Mouse (Mus musculus) heart, postnatal 0 days (tissue): ENCODE measurements around the gene Arntl. TPM values are rescaled to one million over a fixed set of nuclear protein-coding genes. Genes with fewer than 3 reads are reported as not detected.

ENCODE experiments used
- ATAC-seq: fragments of 200-750 bp; cut with Nextera tagmentation; 2 replicates; pipeline ENCODE4 v1.8.0; 2017; ENCODE audit warnings: low read depth, moderate number of reproducible peaks, moderate library complexity; ENCODE audit not compliant: insufficient read depth
- DNase-seq: peaks from one replicate; pipeline ENCODE4 v3.0.0-alpha.2; 2016; ENCODE audit warnings: low spot score
- H3K27ac ChIP-seq: fragments of 300-500 bp; sonication (generic); 2 replicates; pipeline ENCODE4 v1.5.1; 2014; ENCODE audit warnings: low read depth, mild to moderate bottlenecking
- H3K27me3 ChIP-seq: fragments of 300-500 bp; sonication (generic); 2 replicates; pipeline ENCODE4 v1.6.1; 2014; ENCODE audit warnings: low read length, mixed read lengths; ENCODE audit not compliant: control insufficient read depth, insufficient read depth
- H3K36me3 ChIP-seq: fragments of 300-500 bp; sonication (generic); replicated peaks from 2 replicates; pipeline ENCODE4 v1.6.1; 2014; ENCODE audit warnings: low read length, mixed read lengths; ENCODE audit not compliant: control insufficient read depth, insufficient read depth
- H3K4me1 ChIP-seq: fragments of 300-500 bp; sonication (generic); 2 replicates; pipeline ENCODE4 v1.6.1; 2014; ENCODE audit warnings: antibody characterized with exemption; ENCODE audit not compliant: control insufficient read depth, insufficient read depth
- H3K4me2 ChIP-seq: fragments of 300-500 bp; sonication (generic); 2 replicates; pipeline ENCODE4 v1.6.1; 2014; ENCODE audit warnings: low read depth, mild to moderate bottlenecking, low read length, moderate library complexity
- H3K4me3 ChIP-seq: fragments of 300-500 bp; sonication (generic); 2 replicates; pipeline ENCODE4 v1.5.1; 2014; ENCODE audit warnings: low read depth, low read length
- H3K9ac ChIP-seq: fragments of 300-500 bp; sonication (generic); replicated peaks from 2 replicates; pipeline ENCODE4 v1.6.1; 2014; ENCODE audit warnings: low read depth, low read length, mixed read lengths
- H3K9me3 ChIP-seq: fragments of 300-500 bp; sonication (generic); replicated peaks from 2 replicates; pipeline ENCODE4 v1.6.1; 2016; ENCODE audit warnings: low read length; ENCODE audit not compliant: control insufficient read depth
- CTCF ChIP-seq: IDR thresholded peaks from 2 replicates; pipeline ENCODE4 v1.5.1; 2016; ENCODE audit warnings: antibody characterized with exemption, control low read depth, low read depth
- EP300 ChIP-seq: IDR thresholded peaks from 2 replicates; pipeline ENCODE4 v1.6.1; 2016; ENCODE audit warnings: antibody characterized with exemption, low read depth
- WGBS: fragments of 180-500 bp; shearing (Covaris S2); extraction: QIAGEN DNeasy Blood & Tissue Kit; methylation state at CpG from one replicate; pipeline ENCODE4 v1.1.7; 2014; 5-methylcytosine and 5-hydroxymethylcytosine counted together
- polyA plus RNA-seq: library from polyadenylated mRNA; unstranded; fragments of >200 nt; fragmentation: Nextera tagmentation; extraction: Ambion mirVana; gene quantifications from 2 replicates; pipeline ENCODE4 v1.2.1, GENCODE M21; 2015
- total RNA-seq: library from RNA; depleted of rRNA; stranded (reverse); fragments of >200 nt; gene quantifications from 2 replicates; pipeline ENCODE4 v1.2.3, GENCODE M21; 2014; ENCODE audit warnings: low replicate concordance

Gene Arntl
- total and polyA plus RNA-seq, 2 experiments from 2014 or later, result 4.6 to 9.3 TPM

DNA sequence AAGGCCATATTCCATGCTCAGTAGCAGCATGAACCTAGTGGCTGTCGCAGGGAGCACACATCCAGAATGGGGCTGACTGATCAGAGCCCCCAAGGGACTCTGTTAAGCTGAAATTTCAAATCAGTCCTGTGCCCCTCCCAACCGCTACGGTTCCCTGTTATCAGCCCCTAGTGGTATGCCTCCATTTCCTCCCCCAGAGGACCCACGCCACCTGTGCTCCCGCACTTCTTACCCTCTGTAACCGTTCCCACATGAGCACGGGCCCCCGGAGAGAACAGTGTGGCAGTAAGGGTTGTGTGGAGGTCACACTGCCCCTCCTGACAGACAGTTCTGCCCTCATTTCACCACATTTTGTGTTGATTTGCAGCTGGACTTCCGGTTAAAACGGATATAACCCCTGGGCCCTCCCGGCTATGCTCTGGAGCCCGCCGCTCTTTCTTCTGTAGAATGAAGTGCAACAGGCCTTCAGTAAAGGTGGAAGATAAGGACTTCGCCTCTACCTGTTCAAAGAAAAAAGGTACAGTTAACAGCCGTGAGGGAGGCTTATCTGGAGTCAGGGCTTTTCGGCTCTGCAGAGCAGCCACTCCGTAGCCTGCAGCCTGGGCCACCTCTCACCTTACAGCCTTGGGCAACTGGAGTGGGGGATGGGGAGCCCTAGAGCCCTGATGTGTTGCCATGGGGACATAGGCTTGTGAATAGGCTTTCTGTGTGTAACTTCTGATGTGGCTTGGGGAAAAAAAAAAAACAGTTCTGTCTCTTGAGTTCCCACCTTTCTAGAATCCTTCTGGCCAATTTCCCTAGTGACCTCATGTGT, 88.0 kb downstream of the Arntl start:
- TF ChIP-seq EP300 (no peak), CTCF (no peak)
- DNase-seq (no peak), ATAC-seq (no peak; the same call in 1 of the 2 replicates)
- Histone ChIP-seq H3K27me3 (no peaks in the 10 kb centered on the region), H3K36me3 (peaks cover 56% of the 10 kb centered on the region), H3K9me3 (no peaks in the 10 kb centered on the region), H3K9ac (no peak overlapping the region), H3K27ac (no peak overlapping the region), H3K4me1 (no peaks in the 10 kb centered on the region), H3K4me3 (no peak overlapping the region), H3K4me2 (no peak overlapping the region)
- WGBS, result 33% methylated on average over 17 of the region's 17 CpGs

DNA sequence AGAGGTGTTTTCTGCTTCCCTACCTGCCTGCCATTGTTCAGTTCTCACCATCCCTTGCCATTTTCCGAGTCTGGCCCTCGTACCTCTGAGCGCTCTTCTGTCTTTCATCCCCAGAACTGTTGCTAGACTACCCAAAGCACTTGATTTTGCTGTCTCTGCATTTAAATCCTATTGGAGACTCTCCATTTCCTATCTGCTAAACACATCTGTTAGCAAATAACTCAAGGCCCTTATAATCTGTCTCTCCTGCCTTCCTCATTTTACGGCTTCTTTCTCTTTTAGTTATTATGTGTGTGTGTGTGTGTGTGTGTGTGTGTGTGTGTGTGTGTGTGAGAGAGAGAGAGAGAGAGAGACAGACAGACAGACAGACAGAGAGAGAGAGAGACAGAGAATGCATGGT, 90.5 kb downstream of the Arntl start:
- 89% methylated on average over 4 of the region's 4 CpGs for WGBS
- ATAC-seq (no peak), DNase-seq (no peak)
- no peak overlapping the region for H3K4me3 ChIP-seq
- no peak overlapping the region for H3K9ac ChIP-seq
- H3K27ac ChIP-seq, result no peak overlapping the region
- no peaks in the 10 kb centered on the region for H3K4me1 ChIP-seq
- no peaks in the 10 kb centered on the region for H3K27me3 ChIP-seq
- H3K36me3 ChIP-seq, result peaks cover 55% of the 10 kb centered on the region
- no peak overlapping the region for H3K4me2 ChIP-seq
- no peaks in the 10 kb centered on the region for H3K9me3 ChIP-seq
- TF ChIP-seq CTCF (no peak), EP300 (no peak)

DNA sequence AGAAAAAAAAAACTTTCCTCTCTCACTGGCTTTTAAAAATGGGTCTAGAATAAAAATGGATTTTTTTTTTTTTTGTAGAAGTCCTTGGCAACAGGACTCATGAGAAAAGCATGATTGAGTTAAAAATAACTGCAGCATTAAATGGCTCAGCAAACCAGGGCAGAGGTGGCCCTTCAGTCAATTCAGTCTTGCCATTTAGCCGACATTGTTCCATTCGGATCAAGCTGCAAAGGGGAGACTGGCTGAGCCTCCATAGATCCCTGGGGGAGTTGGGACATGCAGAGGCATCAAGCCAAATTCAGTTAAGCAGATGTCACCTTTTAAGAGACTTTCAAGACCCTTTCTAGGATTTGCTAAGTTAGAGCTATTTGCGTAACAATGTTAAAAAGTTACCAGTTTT, 102.9 kb downstream of the Arntl start:
- no peak overlapping the region for H3K9ac ChIP-seq
- H3K27ac ChIP-seq, result no peak overlapping the region
- H3K4me3 ChIP-seq, result no peak overlapping the region
- 67% methylated on average over 3 of the region's 3 CpGs for WGBS
- H3K4me2 ChIP-seq, result no peak overlapping the region
- H3K9me3 ChIP-seq, result no peaks in the 10 kb centered on the region
- H3K27me3 ChIP-seq, result no peaks in the 10 kb centered on the region
- H3K4me1 ChIP-seq, result no peaks in the 10 kb centered on the region
- ATAC-seq (no peak), DNase-seq (no peak)
- TF ChIP-seq EP300, result no peak
- no peak for TF ChIP-seq CTCF
- peaks cover 22% of the 10 kb centered on the region for H3K36me3 ChIP-seq

DNA sequence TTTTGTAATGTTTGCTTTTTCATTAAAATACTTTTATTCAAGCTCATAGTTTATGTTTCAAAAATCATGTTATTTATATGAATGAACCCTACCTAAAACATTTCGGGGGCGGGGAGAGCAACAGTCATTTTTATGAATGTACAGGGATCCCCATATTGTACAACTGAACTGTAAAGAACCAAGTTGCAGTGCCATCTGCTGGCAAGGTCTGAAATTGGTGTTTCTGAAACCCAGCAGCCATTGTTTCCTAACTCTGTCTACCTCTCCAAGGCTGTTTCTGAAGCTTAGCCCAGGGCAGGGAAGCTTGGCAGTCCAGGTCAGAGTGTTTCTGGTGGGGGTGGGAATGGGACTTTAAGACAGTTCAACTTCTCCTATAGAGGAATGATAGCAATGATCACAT, 104.5 kb downstream of the Arntl start:
- H3K27ac ChIP-seq, result no peak overlapping the region
- H3K36me3 ChIP-seq, result peaks cover 21% of the 10 kb centered on the region
- TF ChIP-seq EP300 (no peak), CTCF (peak; percentile 71)
- H3K9me3 ChIP-seq, result no peaks in the 10 kb centered on the region
- ATAC-seq, result no peak
- 16% methylated on average over 2 of the region's 2 CpGs for WGBS
- no peak overlapping the region for H3K4me2 ChIP-seq
- peak; percentile 54 for DNase-seq
- no peak overlapping the region for H3K4me3 ChIP-seq
- no peak overlapping the region for H3K9ac ChIP-seq
- no peaks in the 10 kb centered on the region for H3K4me1 ChIP-seq
- no peaks in the 10 kb centered on the region for H3K27me3 ChIP-seq

DNA sequence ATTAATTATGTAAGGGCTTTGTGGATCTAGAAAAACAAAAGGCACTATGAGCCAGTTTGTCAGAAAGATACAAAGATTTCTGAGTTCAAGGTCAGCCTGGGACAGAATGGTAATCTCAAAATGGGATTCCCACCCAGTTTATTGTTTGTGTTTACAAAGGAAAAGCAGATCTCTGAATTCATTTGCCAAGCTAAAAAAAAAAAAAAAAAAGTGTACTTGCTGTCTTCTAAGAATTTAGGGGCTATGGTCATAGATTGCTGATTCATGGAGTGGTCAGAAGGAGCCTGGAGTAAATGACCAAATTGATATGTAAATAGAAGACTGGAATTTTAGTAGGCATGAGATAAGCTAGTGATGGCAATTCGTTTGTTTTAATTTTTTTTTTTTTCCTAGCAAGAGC, 112.9 kb downstream of the Arntl start:
- H3K36me3 ChIP-seq, result peaks cover 16% of the 10 kb centered on the region
- H3K9me3 ChIP-seq, result no peaks in the 10 kb centered on the region
- TF ChIP-seq CTCF (no peak), EP300 (no peak)
- no peak overlapping the region for H3K4me2 ChIP-seq
- H3K27ac ChIP-seq, result no peak overlapping the region
- H3K4me3 ChIP-seq, result no peak overlapping the region
- no peak for ATAC-seq
- no peaks in the 10 kb centered on the region for H3K27me3 ChIP-seq
- H3K9ac ChIP-seq, result no peak overlapping the region
- no peaks in the 10 kb centered on the region for H3K4me1 ChIP-seq
- WGBS, result 61% methylated on average over 1 of the region's 1 CpGs
- no peak for DNase-seq

DNA sequence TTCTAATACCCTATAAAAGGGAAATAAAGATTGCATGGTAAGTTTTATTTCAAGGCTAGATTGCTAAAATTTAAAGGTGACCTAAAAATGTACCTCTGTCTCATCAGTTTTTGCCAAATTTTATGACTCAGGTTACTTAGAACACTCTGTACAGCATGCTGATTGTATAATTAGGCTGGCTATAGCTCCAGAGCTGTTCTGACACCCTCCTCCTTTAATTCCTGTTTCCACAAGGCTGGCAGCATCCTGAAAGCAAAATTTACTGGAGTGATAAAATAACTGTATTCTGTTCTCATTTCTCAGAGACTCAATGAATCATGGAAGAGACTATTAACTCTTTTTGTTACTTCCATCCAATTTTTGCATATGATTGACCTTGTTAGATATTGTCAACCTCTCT, 126.8 kb downstream of the Arntl start:
- no peak overlapping the region for H3K4me2 ChIP-seq
- H3K4me1 ChIP-seq, result peaks cover 3% of the 10 kb centered on the region
- no peak for ATAC-seq
- no peak overlapping the region for H3K9ac ChIP-seq
- TF ChIP-seq CTCF, result no peak
- no peak for TF ChIP-seq EP300
- no peaks in the 10 kb centered on the region for H3K9me3 ChIP-seq
- H3K27ac ChIP-seq, result no peak overlapping the region
- no peaks in the 10 kb centered on the region for H3K27me3 ChIP-seq
- H3K4me3 ChIP-seq, result no peak overlapping the region
- no peak for DNase-seq
- H3K36me3 ChIP-seq, result no peaks in the 10 kb centered on the region
